Mouse (Mus musculus) spleen, postnatal 4 days (tissue): ENCODE data around the gene Prl2c3.
"Not testable (repeated sequence)": the region's sequence is repeated elsewhere in the genome, so short reads cannot be mapped to it uniquely, and the experiment has no call there.

Experiments
- DNase-seq, 2 experiments: peaks; one replicate each; pipeline ENCODE4 v3.0.0; 2022; ENCODE audit warnings: low spot score in 2 of 2

Gene Prl2c3

GRCm38 (mm10) chr13:12799979-12800378 is at the start of gene Prl2c3:
TSS of gene Prl2c3 (minus strand) at chr13:12800079.
- not testable (repeated sequence) for DNase-seq

GRCm38 (mm10) chr13:12848254-12848653 is 48.4 kb upstream of the Prl2c3 start:
- DNase-seq: not testable (repeated sequence)

GRCm38 (mm10) chr13:12844701-12845100 is 44.8 kb upstream of the Prl2c3 start:
- not testable (repeated sequence) for DNase-seq

GRCm38 (mm10) chr13:12837546-12837945 is 37.7 kb upstream of the Prl2c3 start:
- not testable (repeated sequence) for DNase-seq

- no peak for DNase-seq
Observed at GRCm38 (mm10) chr13:12831769-12832168, 31.9 kb upstream of the Prl2c3 start.

GRCm38 (mm10) chr13:12829031-12829430 is 29.2 kb upstream of the Prl2c3 start:
- DNase-seq: no peak

GRCm38 (mm10) chr13:12824500-12825176 is 24.8 kb upstream of the Prl2c3 start:
- DNase-seq: not testable (repeated sequence)

GRCm38 (mm10) chr13:12813734-12814424 is 14.0 kb upstream of the Prl2c3 start:
- DNase-seq: not testable (repeated sequence)

- no peak for DNase-seq
Observed at GRCm38 (mm10) chr13:12809591-12809990, 9.7 kb upstream of the Prl2c3 start.

- not testable (repeated sequence) for DNase-seq
Observed at GRCm38 (mm10) chr13:12808793-12809512, 9.1 kb upstream of the Prl2c3 start.

GRCm38 (mm10) chr13:12806496-12806895 is 6.6 kb upstream of the Prl2c3 start:
- DNase-seq: not testable (repeated sequence)

- not testable (repeated sequence) for DNase-seq
Observed at GRCm38 (mm10) chr13:12769442-12770091, 30.3 kb downstream of the Prl2c3 start.
